Mouse (Mus musculus) embryonic stem cell, embryonic (primary cell): ENCODE data around the gene Tssk6.

Source experiments
- CTCF ChIA-PET, 4 experiments: fragments of 300-600 bp in 2 of 4; fragments of 350-600 bp in 2 of 4; sonication (Branson Sonifier 250); formaldehyde crosslinking; loops; one replicate each; lab custom pipeline; 2022; ENCODE audit warnings: inconsistent platforms in 2 of 4; lab: Charles Lee
- POLR2A ChIA-PET, 4 experiments: fragments of 300-600 bp in 2 of 4; fragments of 350-600 bp in 2 of 4; sonication (Branson Sonifier 250); formaldehyde crosslinking; loops; one replicate each; lab custom pipeline; 2022; ENCODE audit warnings: antibody characterized with exemption in 4 of 4, inconsistent platforms in 1 of 4; lab: Charles Lee

Tssk6 gene

DNA sequence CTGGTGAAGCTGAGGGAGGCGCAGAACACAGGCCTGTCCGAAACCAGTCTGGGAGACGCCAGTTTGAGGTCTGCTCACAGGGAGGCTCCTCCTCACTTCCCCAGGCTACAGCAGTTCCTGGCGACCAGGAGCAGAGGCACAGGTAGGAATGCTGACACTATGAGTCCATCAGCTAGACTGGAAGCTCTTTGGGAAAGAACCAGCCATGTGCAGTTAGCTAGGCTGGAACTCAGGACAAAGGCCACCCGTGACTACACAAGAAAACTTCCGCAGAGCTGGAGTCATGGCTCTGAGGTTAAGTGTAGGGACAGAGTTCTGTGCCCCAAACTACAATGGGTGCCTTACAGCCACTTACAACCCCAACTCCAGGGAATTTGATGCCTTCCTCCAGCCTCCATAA, 4.1 kb upstream of the Tssk6 start:
- CTCF ChIA-PET, result interaction anchor here in 2 of 4 experiments (1.1 to 1.2 kb wide), 2 partner anchors 37 to 39 kb away, joined by 3 read pairs; no protein-coding TSS in a partner anchor
- POLR2A ChIA-PET, result interaction anchor here in 2 of 4 experiments (0.7 to 3.8 kb wide), 14 partner anchors 10 to 314 kb away, joined by 3 to 32 read pairs (median 4); partner anchors contain the start of genes Cilp2 (in 2 of the 2), Slc25a42 (in 1 of the 2) and Zfp868 (in 1 of the 2)

- POLR2A ChIA-PET, result no interaction called here
- CTCF ChIA-PET, result no interaction called here
Observed at GRCm38 (mm10) chr8:69899876-69900275, 2.1 kb upstream of the Tssk6 start.

DNA sequence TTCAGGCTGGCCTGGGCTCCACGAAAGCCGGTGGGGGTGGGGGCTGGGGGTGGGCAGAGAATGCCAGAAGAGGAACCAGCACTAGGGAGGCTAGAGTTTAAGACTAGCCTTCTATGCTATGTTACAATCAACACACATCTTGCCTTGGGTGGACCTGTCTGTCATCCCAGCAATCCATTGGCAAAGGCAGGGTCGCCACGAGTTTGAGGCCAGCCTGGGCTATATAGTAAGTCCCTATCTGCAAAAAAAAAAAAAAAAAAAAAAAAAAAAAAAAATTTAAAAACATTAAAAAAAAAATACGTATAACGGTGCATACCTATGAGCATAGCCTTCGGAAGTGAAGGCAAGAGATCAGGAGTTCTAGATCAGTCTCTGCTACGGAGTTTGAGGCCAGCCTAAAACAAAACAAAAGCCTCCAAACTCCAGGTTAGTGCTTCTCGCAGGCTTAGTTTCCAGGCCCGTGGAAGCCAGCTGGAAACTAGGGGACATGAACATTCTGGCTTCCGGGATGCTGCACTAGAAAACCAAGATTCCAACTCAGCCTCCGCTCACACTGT, 1.0 kb upstream of the Tssk6 start:
- ChIA-PET CTCF (interaction anchor here in 1 of 4 experiments (0.7 kb wide), 1 partner anchor 39 kb away, joined by 3 read pairs; no protein-coding TSS in a partner anchor), POLR2A (interaction anchor here in 3 of 4 experiments (1.0 to 9.4 kb wide), 17 partner anchors 9 to 133 kb away, joined by 3 to 141 read pairs (median 10); partner anchors contain the start of genes Gatad2a (in 2 of the 3), Cilp2 (in 1 of the 3), Gm20422 (in 1 of the 3) and Lpar2 (in 1 of the 3))

DNA sequence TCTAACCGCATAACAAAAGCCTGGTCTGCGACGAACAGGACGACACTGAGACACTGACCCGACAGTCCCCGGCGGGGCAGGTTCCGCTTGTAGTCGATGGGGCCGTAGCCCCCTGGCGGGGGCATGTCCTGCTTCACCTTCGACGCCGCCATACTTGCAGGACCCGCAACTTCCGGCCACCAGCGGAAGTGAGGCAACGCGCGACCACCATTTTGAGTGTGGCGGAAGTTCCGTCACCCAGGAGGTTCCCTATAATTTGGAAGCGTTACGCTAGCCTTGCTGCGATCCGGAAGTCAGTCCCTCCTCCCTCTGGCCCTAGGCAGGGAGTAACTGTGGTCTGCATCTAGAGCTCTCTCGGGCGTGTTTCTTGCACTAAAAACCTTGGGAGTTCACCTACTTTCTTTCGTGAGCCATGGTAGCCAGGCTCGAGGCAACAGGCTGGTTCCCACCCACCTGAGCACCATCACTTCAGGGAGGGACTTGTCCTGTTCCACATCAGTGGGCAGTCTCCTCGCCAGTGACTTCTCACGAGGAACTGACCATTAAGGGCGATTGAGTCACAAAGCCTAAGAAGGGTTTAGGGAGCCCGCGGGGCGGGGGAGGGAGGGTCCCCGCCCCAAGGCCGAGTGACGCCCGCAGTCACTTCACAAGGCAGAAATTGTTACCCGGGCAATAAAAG, 361 bp upstream of the Tssk6 start:
- CTCF ChIA-PET, result interaction anchor here in 1 of 4 experiments (0.7 to 1.8 kb wide), 2 partner anchors 11 to 38 kb away, joined by 3 to 8 read pairs; no protein-coding TSS in a partner anchor
- POLR2A ChIA-PET, result interaction anchor here in 3 of 4 experiments (0.8 to 9.4 kb wide), 34 partner anchors 8 to 610 kb away, joined by 3 to 141 read pairs (median 6); partner anchors contain the start of genes Gatad2a (in 3 of the 3), Cilp2 (in 1 of the 3), Gm20422 (in 1 of the 3) and Lpar2 (in 1 of the 3)

- ChIA-PET POLR2A (interaction anchor here (0.5 to 9.4 kb wide), 80 partner anchors 9 to 636 kb away, joined by 3 to 141 read pairs (median 4); partner anchors contain the start of genes Cilp2 (in 2 of the 4), Gatad2a (in 2 of the 4), Slc25a42 (in 2 of the 4) and Tm6sf2 (in 2 of the 4)), CTCF (interaction anchor here in 3 of 4 experiments (0.6 to 1.9 kb wide), 12 partner anchors 9 to 719 kb away, joined by 3 to 10 read pairs (median 4); partner anchors contain the start of genes Homer3 (in 1 of the 3) and Zfp868 (in 1 of the 3))
Observed at GRCm38 (mm10) chr8:69903063-69903542, 1.1 kb downstream of the Tssk6 start.

- CTCF ChIA-PET, result interaction anchor here in 2 of 4 experiments (0.6 to 1.9 kb wide), 4 partner anchors 8 to 97 kb away, joined by 3 to 8 read pairs (median 5); no protein-coding TSS in a partner anchor
- POLR2A ChIA-PET, result interaction anchor here in 2 of 4 experiments (0.7 to 9.4 kb wide), 27 partner anchors 8 to 602 kb away, joined by 3 to 141 read pairs (median 7); partner anchors contain the start of genes Cilp2 (in 1 of the 2) and Zfp868 (in 1 of the 2)
Observed at GRCm38 (mm10) chr8:69904096-69904495, 2.1 kb downstream of the Tssk6 start.

GRCm38 (mm10) chr8:69906260-69906659, 4.3 kb downstream of the Tssk6 start:
- CTCF ChIA-PET, result interaction anchor here in 2 of 4 experiments (0.6 to 0.7 kb wide), 2 partner anchors 13 to 158 kb away, joined by 3 read pairs; no protein-coding TSS in a partner anchor

DNA sequence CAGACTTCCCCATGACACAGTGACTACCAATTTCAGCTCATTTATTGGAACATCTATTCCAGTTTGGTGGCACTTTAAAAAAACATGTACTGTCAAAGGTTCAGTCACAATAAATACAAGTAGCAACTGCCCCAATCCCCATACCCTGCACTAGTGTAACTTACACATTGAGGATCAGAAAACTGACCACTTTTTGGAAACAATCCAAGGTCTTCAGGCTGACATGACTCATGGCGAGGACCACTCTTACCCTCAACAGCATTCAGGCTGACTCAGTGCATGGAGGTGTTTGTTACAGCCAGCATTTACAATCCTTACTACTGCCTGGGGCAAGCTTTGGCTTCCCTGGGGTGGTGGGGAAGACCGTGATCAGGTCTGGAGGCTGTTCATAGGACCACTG, 5.1 kb downstream of the Tssk6 start:
- ChIA-PET CTCF (no interaction called here), POLR2A (interaction anchor here (0.5 to 9.4 kb wide), 10 partner anchors 13 to 502 kb away, joined by 3 to 141 read pairs (median 4); partner anchors contain the start of gene Cilp2 (in 1 of the 4))

More at GRCm38 (mm10) chr8:69906260-69906659, 4.3 kb downstream of the Tssk6 start:
- POLR2A ChIA-PET, result interaction anchor here in 3 of 4 experiments (0.6 to 9.4 kb wide), 20 partner anchors 10 to 502 kb away, joined by 3 to 141 read pairs (median 4); partner anchors contain the start of genes Cilp2 (in 1 of the 3), Tm6sf2 (in 1 of the 3) and Zfp868 (in 1 of the 3)

DNA sequence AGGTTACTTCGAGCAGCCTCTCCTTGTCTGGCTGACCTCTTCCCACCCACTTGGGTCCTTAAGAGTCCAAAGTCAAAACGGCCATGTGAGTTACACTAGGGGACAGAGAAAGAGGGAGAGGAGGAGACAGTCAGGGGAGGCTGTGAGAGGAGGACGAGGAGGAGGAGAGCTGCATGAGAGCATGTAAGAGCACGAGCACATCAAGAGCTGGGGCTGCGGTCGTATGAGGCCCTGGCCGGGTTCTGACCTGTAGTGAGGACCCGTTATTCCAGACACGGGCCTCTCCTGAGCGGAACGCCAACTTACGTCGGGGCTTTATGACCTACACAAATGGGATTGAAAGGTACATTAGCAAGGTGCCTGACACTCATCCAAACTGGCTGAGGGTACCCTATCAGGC, 9.9 kb downstream of the Tssk6 start:
- POLR2A ChIA-PET, result interaction anchor here in 2 of 4 experiments (0.7 to 1.7 kb wide), 4 partner anchors 9 to 25 kb away, joined by 3 to 12 read pairs (median 5); partner anchors contain the start of genes Ndufa13 (in 1 of the 2), Tssk6 (in 1 of the 2) and Yjefn3 (in 1 of the 2)
- CTCF ChIA-PET, result interaction anchor here in 1 of 4 experiments (0.7 kb wide), 1 partner anchor 108 kb away, joined by 3 read pairs; no protein-coding TSS in a partner anchor

GRCm38 (mm10) chr8:69912478-69913074, 10.6 kb downstream of the Tssk6 start:
- POLR2A ChIA-PET, result interaction anchor here in 2 of 4 experiments (0.6 to 1.7 kb wide), 6 partner anchors 8 to 29 kb away, joined by 3 to 12 read pairs (median 3); partner anchors contain the start of genes Ndufa13 (in 1 of the 2), Tssk6 (in 1 of the 2) and Yjefn3 (in 1 of the 2)
- CTCF ChIA-PET, result interaction anchor here in 1 of 4 experiments (0.7 kb wide), 1 partner anchor 107 kb away, joined by 3 read pairs; no protein-coding TSS in a partner anchor

DNA sequence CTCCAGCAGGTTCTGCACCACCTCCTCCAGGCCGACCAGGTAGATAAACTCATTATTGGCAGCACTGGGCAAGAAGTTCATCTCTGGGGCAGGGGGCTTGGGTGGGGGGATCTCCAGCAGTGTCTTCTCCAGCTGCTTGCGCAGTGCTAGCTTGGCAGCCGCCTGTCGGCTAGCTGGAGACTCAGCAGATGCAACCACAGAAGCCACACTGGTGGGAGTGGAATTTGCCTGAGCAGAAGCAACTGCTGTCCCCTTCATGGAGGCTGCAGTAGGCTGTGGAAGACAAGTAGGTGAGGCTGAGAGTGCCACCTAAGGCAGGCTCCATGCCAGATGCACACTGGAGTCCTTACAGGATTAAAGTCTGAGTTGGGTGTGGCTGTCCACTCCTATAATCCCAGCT, 12.5 kb downstream of the Tssk6 start:
- CTCF ChIA-PET, result interaction anchor here in 3 of 4 experiments (0.7 to 1.6 kb wide), 6 partner anchors 13 to 446 kb away, joined by 3 to 6 read pairs (median 3); no protein-coding TSS in a partner anchor

DNA sequence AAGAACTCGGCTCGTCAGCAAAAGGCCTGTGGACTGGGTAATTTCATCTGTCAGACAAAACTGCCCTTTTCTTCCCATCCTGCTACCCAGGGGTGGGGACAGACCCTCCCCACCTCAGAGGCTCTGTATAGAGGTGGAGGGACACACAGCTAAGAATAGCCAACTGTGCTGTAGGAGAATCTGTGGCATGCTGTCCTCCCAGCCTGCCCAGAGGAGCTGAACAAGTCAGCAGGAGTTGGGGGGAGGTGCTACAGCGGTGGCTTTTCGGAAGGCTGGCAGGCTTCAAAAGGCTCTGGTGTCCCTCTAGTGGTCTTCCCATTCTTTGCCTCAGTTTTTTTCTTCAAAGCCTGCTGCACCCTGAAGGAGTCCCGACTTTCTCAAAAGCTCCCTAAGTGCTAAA, 13.8 kb downstream of the Tssk6 start:
- CTCF ChIA-PET, result interaction anchor here (0.6 to 1.6 kb wide), 8 partner anchors 22 to 97 kb away, joined by 3 to 13 read pairs (median 4); no protein-coding TSS in a partner anchor
- POLR2A ChIA-PET, result interaction anchor here in 2 of 4 experiments (0.8 to 15.1 kb wide), 12 partner anchors 10 to 166 kb away, joined by 3 to 423 read pairs (median 10); partner anchors contain the start of genes Ndufa13 (in 2 of the 2), Yjefn3 (in 2 of the 2), Tssk6 (in 1 of the 2) and Zfp963 (in 1 of the 2)

More for the DNA sequence above, 12.5 kb downstream of the Tssk6 start:
- POLR2A ChIA-PET, result interaction anchor here in 2 of 4 experiments (0.8 to 15.1 kb wide), 7 partner anchors 9 to 87 kb away, joined by 3 to 423 read pairs (median 113); partner anchors contain the start of genes Ndufa13 (in 2 of the 2), Yjefn3 (in 2 of the 2) and Tssk6 (in 1 of the 2)

GRCm38 (mm10) chr8:69918506-69918905, 16.5 kb downstream of the Tssk6 start:
- CTCF ChIA-PET, result interaction anchor here (0.5 to 7.0 kb wide), 43 partner anchors 8 to 1767 kb away, joined by 3 to 116 read pairs (median 5); partner anchors contain the start of genes Gatad2a (in 1 of the 4) and Yjefn3 (in 1 of the 4)
- POLR2A ChIA-PET, result interaction anchor here (0.6 to 15.1 kb wide), 43 partner anchors 9 to 352 kb away, joined by 3 to 423 read pairs (median 5); partner anchors contain the start of genes Gatad2a (in 3 of the 4), Yjefn3 (in 2 of the 4), Mau2 (in 1 of the 4) and Ndufa13 (in 1 of the 4)

DNA sequence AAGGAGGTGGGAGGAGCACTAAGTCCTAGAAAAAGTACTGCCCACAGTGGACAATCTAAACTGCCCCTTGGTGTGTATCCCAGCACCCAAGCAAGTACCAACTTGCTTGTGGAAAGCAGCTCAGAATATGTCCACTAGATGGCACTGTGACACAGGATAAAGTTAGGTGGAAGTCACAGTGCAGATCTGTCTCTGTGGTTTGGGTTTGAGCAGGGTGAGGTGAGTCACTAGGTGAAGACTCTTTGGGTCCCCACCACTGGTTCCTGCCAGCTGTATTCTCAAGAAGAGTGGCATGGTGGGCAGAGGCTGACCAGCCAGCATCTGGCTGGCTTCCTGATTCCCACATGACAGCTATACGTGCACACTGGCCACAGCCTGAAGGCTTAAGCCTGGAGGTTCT, 17.0 kb downstream of the Tssk6 start:
- POLR2A ChIA-PET, result interaction anchor here (0.5 to 15.1 kb wide), 53 partner anchors 8 to 1609 kb away, joined by 3 to 423 read pairs (median 5); partner anchors contain the start of genes Gatad2a (in 3 of the 4), Homer3 (in 1 of the 4), Mau2 (in 1 of the 4) and Ndufa13 (in 1 of the 4)
- CTCF ChIA-PET, result interaction anchor here (0.5 to 7.0 kb wide), 47 partner anchors 8 to 1767 kb away, joined by 3 to 116 read pairs (median 4); partner anchors contain the start of genes Gatad2a (in 1 of the 4) and Yjefn3 (in 1 of the 4)

DNA sequence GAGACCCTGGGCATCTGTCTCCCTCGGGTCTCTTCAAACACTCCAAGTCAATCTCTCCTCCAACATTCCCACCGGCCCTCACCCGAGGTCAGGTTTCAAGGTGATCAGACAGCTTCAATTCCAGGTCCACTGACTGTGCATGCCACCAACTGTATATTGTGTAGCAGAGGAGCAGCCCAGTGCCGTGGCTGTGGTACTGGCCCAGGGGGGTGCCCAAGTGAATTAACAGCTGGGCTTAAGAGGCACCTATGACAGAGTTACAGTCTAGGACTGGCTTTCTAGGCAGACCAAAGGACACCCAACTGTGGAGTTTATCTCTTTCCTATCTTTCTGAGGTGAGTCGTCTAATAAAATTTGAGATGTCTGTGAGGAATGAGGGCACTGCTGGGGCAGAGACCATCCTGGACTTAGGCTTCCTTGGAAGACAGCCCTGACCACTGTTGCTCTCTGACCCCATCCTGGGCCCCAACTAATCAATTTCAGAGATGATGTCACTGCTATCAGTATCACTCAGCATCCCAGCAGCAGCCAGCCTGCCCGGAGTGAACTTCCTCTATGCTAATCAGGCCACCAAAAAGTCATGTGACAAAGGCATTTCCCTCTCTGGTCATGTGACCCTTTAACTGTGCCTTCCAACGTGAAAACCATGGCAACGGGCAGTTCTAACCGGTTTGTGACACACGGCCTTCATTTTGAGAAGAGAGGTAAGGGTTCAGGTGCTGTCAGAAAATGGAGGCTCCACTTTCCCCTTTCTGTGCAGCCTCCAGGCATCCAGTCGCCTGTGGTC, 18.1 kb downstream of the Tssk6 start:
- CTCF ChIA-PET, result interaction anchor here (0.6 to 7.0 kb wide), 18 partner anchors 12 to 1675 kb away, joined by 3 to 116 read pairs (median 6); partner anchors contain the start of genes Yjefn3 (in 1 of the 4) and Zfp868 (in 1 of the 4)
- POLR2A ChIA-PET, result interaction anchor here in 3 of 4 experiments (0.6 to 15.1 kb wide), 55 partner anchors 8 to 1649 kb away, joined by 3 to 423 read pairs (median 5); partner anchors contain the start of genes Gatad2a (in 3 of the 3), Zfp868 (in 2 of the 3), Mau2 (in 1 of the 3) and Ndufa13 (in 1 of the 3)
